Mouse (Mus musculus): Measurements from ENCODE around the gene Htt.

DNA sequence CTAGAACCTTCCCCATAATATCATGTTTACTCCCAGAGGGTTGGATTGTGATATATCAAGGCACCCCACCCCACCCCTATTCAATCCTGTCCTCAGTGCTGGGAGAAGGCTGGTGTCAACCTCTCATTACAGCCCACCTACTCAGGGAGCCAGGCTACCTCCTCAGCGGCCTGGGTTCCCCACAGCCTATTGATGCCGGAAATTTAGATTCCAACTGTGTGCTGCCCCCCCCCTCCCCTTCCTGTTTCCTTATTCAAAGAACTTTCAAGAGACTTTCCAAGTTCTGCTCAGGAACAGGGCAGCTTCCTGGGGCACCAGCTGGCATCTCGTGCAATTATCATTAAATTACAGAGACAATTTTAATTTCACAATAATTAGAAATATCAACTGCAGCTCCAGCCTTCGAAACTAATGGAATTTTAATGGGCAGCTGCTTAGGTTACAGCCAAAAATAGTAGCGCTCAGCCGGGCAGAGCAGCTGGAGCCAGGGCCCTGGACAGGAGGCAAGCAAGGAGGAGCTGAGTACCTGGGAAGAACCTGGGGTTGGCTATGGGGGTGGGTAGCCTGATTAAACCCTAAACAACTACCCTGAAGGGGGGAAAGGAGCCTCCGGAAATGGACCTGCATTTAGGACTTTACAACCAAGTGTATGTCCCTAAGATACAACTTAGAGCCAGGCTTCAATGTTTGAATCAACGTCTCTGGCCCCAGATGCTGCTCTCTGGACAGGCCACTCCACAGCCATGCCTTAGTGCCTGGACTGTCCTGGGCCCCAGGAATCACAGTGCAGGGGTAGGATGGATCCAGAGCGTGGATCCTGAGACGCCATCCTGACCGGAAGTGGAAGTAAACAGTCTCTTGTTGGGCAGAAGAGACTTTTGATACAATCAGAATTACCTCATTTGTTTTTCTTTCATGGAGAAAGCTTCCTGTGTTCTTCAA is 170.2 kb downstream of the Htt start:
- no peak for TF ChIP-seq EP300 (IDR thresholded peaks at IDR 0.05; ENCODE audit: insufficient read depth, low read depth, low read length)
- TF ChIP-seq CTCF (IDR thresholded peaks at IDR 0.05; ENCODE audit: low read depth, low read length) = no peak
